Mouse (Mus musculus) E14TG2a.4 (cell line): Measurements from ENCODE around the gene Ctdsp1.

Experiments used
- CTCF ChIP-seq: conservative IDR thresholded peaks from 2 replicates; pipeline ENCODE4 v1.5.1; 2014; ENCODE audit warnings: low read length
- NANOG ChIP-seq: IDR thresholded peaks from 2 replicates; pipeline ENCODE4 v1.6.1; 2014; ENCODE audit warnings: borderline replicate concordance, low read length, mixed read lengths
- POU5F1 ChIP-seq: IDR thresholded peaks from 2 replicates; pipeline ENCODE4 v1.6.1; 2014; ENCODE audit warnings: low read length, borderline replicate concordance

GRCm38 (mm10) chr1:74394311-74394710 is 3.0 kb downstream of the Ctdsp1 start:
- TF ChIP-seq CTCF, result no peak
- TF ChIP-seq POU5F1, result no peak
- no peak for TF ChIP-seq NANOG
